Comparison of ENCODE assay signal across 15 mouse cellular contexts in the genomic region with DNA sequence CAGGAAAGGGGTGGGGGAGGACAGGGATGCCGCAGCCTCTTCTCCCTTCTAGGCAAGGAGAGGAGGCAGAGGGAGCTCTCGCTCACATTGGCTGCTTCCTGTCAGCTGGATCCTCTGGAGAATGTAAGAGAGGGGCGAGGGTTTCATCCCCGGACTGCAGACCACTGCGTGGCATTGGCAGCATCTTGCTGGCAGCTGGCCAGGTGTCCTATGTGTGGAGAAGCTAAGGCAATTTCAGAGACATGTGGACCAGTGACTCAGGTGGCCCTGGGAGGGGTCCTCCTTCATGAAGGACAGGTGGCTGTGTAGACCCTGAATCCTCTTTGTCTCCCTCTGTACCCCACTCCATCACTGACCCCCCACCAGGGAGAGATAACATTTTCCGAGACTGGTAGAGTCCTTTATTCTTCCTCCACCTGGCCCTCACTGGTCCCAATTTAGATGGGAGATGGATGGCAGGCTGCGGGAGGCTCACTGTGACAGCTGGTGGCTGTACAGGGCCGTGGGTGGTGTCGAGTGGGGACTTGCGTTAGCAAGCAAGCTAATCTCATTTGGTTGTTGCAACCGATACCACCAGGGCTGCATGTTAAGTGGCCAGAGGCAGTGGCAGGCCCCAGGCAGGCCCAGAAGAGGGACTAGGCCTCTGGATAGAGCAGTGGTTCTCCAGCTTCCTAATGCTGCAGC. TPM values are rescaled to one million over a fixed set of nuclear protein-coding genes. Genes with fewer than 3 reads are reported as not detected.
A peak's percentile ranks its signal among the peaks of the same experiment; 100 is the strongest.
DNase-seq lines count a peak whose midpoint lies in the region; ATAC-seq lines count a peak whose summit lies in the region.
"Had no signal": no experiment of that assay in that cellular context is flagged by ENCODE, and none has a peak within 500 bp of the region (broad histone marks: within the 10 kb centered on the region; RNA-seq: fewer than 3 reads in every experiment).

No protein-coding gene starts in this region.

- peak; percentile 73 for DNase-seq in cerebellum, adult 9-11 months
- DNase-seq in cerebellum, adult 11 months: no peak
- DNase-seq in left cerebral cortex, adult 18-20 months (ENCODE audit: low spot score in 2 of 2): peak; percentile 75 to 86
- no peak for DNase-seq in left cerebral cortex, adult 11 months (ENCODE audit: low spot score)
- DNase-seq in brain, adult 2 months (ENCODE audit: low read depth, low spot score): peak; percentile 78
- peak; percentile 46 to 92 for DNase-seq in left cerebral cortex, postnatal 25 days (ENCODE audit: low spot score in 2 of 2)
- DNase-seq in gastrocnemius, postnatal 25 days: no peak
- DNase-seq: B cell, adult 2 months; gastrocnemius, postnatal 10 days; kidney, adult 9 months; liver, postnatal 0 days; thymus, postnatal 14 days had no signal

- no peak for ATAC-seq in megakaryocyte-erythroid progenitor cell, adult 5-6 weeks (replicated peaks; ENCODE audit: low FRiP score, low TSS enrichment, poor library complexity, severe bottlenecking)
- ATAC-seq: liver, postnatal 0 days had no signal

- intact Hi-C loops in left cerebral cortex, postnatal 25 days (cut with DNase I): loop anchor here (1.0 kb wide), 2 partner anchors 23 to 31 kb away; a partner anchor contains a TSS

RNA-seq across cellular contexts. Expression of a gene that starts 22.6 kb away (rescaled TPM):
- total RNA-seq in left cerebral cortex, adult 18-20 months (2021): 10 to 100 TPM; 55.1 to 61.1 TPM
- 10 to 100 TPM; 53.9 to 54.7 TPM for total RNA-seq in left cerebral cortex, postnatal 25 days (2021)
- under 1 TPM; 0.08 to 0.18 TPM for total RNA-seq in gastrocnemius, postnatal 25 days (2021)
- total RNA-seq in megakaryocyte-erythroid progenitor cell, adult 5-6 weeks (2014; fragmentation: Nextera tagmentation): not detected in 2 replicates
- total RNA-seq in megakaryocyte-erythroid progenitor cell, adult 5-6 weeks (2017): not detected in 2 replicates
- total RNA-seq: hematopoietic stem cell, adult 5-6 weeks; MEL had no signal

RNA-seq across cellular contexts. Expression of a gene that starts 30.4 kb away (rescaled TPM):
- 10 to 100 TPM; 58.2 to 60.6 TPM for total RNA-seq in left cerebral cortex, adult 18-20 months (2021)
- total RNA-seq in left cerebral cortex, postnatal 25 days (2021): 10 to 100 TPM; 55.3 to 56.6 TPM
- total RNA-seq in gastrocnemius, postnatal 25 days (2021): 10 to 100 TPM; 16.0 to 17.0 TPM
- total RNA-seq in megakaryocyte-erythroid progenitor cell, adult 5-6 weeks (2014; fragmentation: Nextera tagmentation): 23.8 and 53.9 TPM in 2 replicates
- total RNA-seq in megakaryocyte-erythroid progenitor cell, adult 5-6 weeks (2017): 15.9 and 21.0 TPM in 2 replicates

Comparison
In these comparisons a context has a peak if more than half of its experiments do, and no peak if none do; other contexts are left out.
1. DNase-seq: peak in cerebellum, adult 9-11 months (single experiment), left cerebral cortex, adult 18-20 months (2 of 2), brain, adult 2 months (single experiment) and left cerebral cortex, postnatal 25 days (2 of 2); none in cerebellum, adult 11 months (single experiment), left cerebral cortex, adult 11 months (single experiment) and gastrocnemius, postnatal 25 days (single experiment).
2. RNA of a gene that starts 22.6 kb away (total RNA-seq): 55.1 to 61.1 TPM in left cerebral cortex, adult 18-20 months and 53.9 to 54.7 TPM in left cerebral cortex, postnatal 25 days; 0.08 to 0.18 TPM in gastrocnemius, postnatal 25 days and not detected in megakaryocyte-erythroid progenitor cell, adult 5-6 weeks; every median in the first group is over 10 times any median in the second.